Mouse (Mus musculus) C2C12 (cell line): ENCODE measurements around the gene Snrk. TPM values are rescaled to one million over a fixed set of nuclear protein-coding genes. Genes with fewer than 3 reads are reported as not detected.

Experiments used
- H3K27me3 ChIP-seq: one replicate; pipeline ENCODE4 v1.6.1; 2011; ENCODE audit not compliant: control insufficient read depth, insufficient read depth, insufficient read length
- H3K36me3 ChIP-seq: one replicate; pipeline ENCODE4 v1.6.1; 2011; ENCODE audit not compliant: control insufficient read depth, insufficient read depth
- H3K4me3 ChIP-seq: one replicate; pipeline ENCODE4 v1.5.1; 2011; ENCODE audit warnings: mild to moderate bottlenecking, control low read depth; ENCODE audit not compliant: poor library complexity, insufficient read depth, severe bottlenecking
- H3K79me2 ChIP-seq: one replicate; pipeline ENCODE4 v1.6.1; 2011; ENCODE audit not compliant: control insufficient read depth, insufficient read depth
- H3K79me3 ChIP-seq: one replicate; pipeline ENCODE4 v1.6.1; 2011; ENCODE audit warnings: low read depth, control low read depth
- H3ac ChIP-seq: one replicate; pipeline ENCODE3; 2011; ENCODE audit warnings: low read depth; ENCODE audit not compliant: control insufficient read depth, insufficient read length
- CEBPB ChIP-seq: IDR thresholded peaks from one replicate; pipeline ENCODE4 v1.6.1; 2011; ENCODE audit warnings: low read depth, mild to moderate bottlenecking, control low read depth, moderate library complexity
- CTCF ChIP-seq: IDR thresholded peaks from one replicate; pipeline ENCODE4 v1.5.1; 2011; ENCODE audit not compliant: control insufficient read depth, insufficient read depth, insufficient read length
- FOSL1 ChIP-seq: IDR thresholded peaks from one replicate; pipeline ENCODE4 v1.8.0; 2011; ENCODE audit warnings: mild to moderate bottlenecking, low read length; ENCODE audit not compliant: poor library complexity, insufficient read depth, severe bottlenecking
- MAX ChIP-seq: IDR thresholded peaks from one replicate; pipeline ENCODE4 v1.6.1; 2011; ENCODE audit warnings: mild to moderate bottlenecking, control low read depth
- MYOD1 ChIP-seq: IDR thresholded peaks from one replicate; pipeline ENCODE4 v1.6.1; 2011; ENCODE audit warnings: low read depth; ENCODE audit not compliant: control insufficient read depth, insufficient read length
- MYOG ChIP-seq: IDR thresholded peaks from one replicate; pipeline ENCODE4 v1.6.1; 2011; ENCODE audit not compliant: control insufficient read depth, insufficient read length; ENCODE audit errors: extremely low read depth
- USF1 ChIP-seq: IDR thresholded peaks from one replicate; pipeline ENCODE4 v1.6.1; 2011; ENCODE audit warnings: low read depth, mild to moderate bottlenecking, control low read depth, moderate library complexity
- polyA plus RNA-seq: library from polyadenylated mRNA; unstranded; fragments of >200 nt; fragmentation: generic; extraction: Trizol; gene quantifications from one replicate; pipeline ENCODE4 v1.2.1, GENCODE M21; 2012; ENCODE audit warnings: missing spikeins

Gene Snrk
- polyA plus RNA-seq, 1 experiment, result 9.8 TPM

DNA sequence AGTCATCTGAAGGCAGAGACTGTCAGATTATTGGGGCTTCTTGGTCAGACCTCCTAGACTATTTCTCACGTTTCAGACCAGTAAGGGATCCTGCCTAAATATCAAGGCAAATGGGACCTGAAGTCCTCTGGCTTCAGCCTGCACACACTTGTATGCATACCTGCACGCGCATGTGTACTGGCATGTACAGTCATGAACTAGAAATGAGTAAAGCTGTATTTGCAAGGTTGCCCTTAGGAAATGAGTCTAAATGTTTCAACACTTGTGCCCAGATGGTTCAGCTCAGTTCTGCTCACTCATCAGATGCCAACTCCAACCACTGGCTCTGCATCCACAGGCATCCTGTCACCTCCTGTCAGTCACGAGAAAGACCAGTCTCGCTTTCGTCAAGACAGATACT is 6.6 kb upstream of the Snrk start:
- H3K4me3 ChIP-seq, result no peak overlapping the region
- H3K36me3 ChIP-seq, result no peaks in the 10 kb centered on the region
- no peaks in the 10 kb centered on the region for H3K79me2 ChIP-seq
- TF ChIP-seq MYOD1 (no peak), MAX (no peak), FOSL1 (no peak), CTCF (no peak), CEBPB (no peak)
- H3K27me3 ChIP-seq, result no peaks in the 10 kb centered on the region
- H3K79me3 ChIP-seq, result no peaks in the 10 kb centered on the region
- H3ac ChIP-seq, result no peak overlapping the region

DNA sequence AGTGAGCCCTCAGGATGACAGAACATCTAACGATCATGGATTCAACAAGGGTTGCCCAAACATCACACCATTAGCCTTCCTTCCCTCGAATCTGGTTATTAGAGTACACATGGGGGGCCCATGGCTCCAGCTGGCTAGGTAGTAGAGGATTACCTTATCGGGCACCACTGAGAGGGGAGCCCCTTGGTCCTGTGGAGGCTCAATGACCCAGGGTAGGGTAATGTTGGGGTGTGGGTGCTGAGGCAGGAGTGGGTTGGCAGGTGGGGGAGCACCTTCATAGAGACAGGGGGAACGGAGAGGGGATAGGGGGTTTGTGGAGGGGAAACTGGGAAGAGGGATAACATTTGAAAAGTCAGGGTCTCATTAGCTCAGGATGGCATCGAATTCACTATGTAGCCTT is 6.1 kb upstream of the Snrk start:
- H3K27me3 ChIP-seq, result no peaks in the 10 kb centered on the region
- TF ChIP-seq CEBPB (no peak), CTCF (no peak), MYOD1 (no peak), MYOG (no peak), USF1 (no peak), FOSL1 (no peak), MAX (no peak)
- H3K79me2 ChIP-seq, result no peaks in the 10 kb centered on the region
- no peak overlapping the region for H3ac ChIP-seq
- no peaks in the 10 kb centered on the region for H3K79me3 ChIP-seq
- no peaks in the 10 kb centered on the region for H3K36me3 ChIP-seq
- H3K4me3 ChIP-seq, result no peak overlapping the region

DNA sequence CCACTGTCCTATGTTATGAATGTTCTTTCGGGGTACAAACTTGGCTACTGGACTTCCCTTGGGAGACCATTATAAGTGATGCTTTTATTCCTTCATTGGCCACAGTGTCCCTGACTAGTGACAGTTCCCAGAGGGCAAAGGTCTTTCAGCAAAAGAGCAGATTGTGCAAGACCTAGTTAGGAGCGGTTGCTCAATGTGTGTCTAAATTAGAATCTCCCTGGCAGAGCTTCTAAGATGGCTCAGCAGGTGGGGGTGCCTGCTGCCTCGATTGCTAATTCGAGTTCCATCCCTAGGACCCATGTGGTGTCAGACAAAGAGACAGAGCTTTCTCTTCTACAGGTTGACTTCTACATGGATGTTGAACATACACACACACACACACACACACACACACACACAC is 1.5 kb upstream of the Snrk start:
- Histone ChIP-seq H3K27me3 (no peaks in the 10 kb centered on the region), H3K4me3 (no peak overlapping the region), H3K79me3 (peaks cover 2% of the 10 kb centered on the region), H3K36me3 (no peaks in the 10 kb centered on the region), H3ac (no peak overlapping the region), H3K79me2 (peaks cover 30% of the 10 kb centered on the region)
- TF ChIP-seq CEBPB, result peak; percentile 61
- no peak for TF ChIP-seq MAX
- no peak for TF ChIP-seq USF1
- TF ChIP-seq CTCF, result no peak

DNA sequence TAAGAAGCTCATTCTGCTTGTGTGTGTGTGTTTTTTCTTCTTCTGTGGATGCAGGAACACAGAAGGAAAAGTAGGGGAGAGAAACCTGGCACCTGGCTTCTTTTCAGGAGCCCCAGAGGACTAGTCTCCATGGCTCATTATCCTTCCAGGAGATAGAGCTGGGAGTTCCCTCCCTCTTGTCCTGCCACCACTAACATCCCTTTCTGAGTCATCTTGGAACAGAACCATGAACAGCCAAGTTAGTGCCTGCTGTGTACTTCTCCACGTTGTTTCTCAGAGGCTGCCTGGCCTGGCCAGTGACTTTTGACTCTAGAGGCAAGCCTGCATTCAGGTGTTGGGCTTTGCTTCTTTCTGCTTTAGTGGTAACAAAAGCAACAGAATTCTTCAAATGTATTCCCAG is 707 bp upstream of the Snrk start:
- TF ChIP-seq MYOG, result no peak
- no peak for TF ChIP-seq FOSL1
- no peak for TF ChIP-seq MAX
- no peak for TF ChIP-seq CEBPB
- no peak for TF ChIP-seq USF1
- TF ChIP-seq CTCF, result no peak
- no peak for TF ChIP-seq MYOD1
- peaks cover 38% of the 10 kb centered on the region for H3K79me2 ChIP-seq

DNA sequence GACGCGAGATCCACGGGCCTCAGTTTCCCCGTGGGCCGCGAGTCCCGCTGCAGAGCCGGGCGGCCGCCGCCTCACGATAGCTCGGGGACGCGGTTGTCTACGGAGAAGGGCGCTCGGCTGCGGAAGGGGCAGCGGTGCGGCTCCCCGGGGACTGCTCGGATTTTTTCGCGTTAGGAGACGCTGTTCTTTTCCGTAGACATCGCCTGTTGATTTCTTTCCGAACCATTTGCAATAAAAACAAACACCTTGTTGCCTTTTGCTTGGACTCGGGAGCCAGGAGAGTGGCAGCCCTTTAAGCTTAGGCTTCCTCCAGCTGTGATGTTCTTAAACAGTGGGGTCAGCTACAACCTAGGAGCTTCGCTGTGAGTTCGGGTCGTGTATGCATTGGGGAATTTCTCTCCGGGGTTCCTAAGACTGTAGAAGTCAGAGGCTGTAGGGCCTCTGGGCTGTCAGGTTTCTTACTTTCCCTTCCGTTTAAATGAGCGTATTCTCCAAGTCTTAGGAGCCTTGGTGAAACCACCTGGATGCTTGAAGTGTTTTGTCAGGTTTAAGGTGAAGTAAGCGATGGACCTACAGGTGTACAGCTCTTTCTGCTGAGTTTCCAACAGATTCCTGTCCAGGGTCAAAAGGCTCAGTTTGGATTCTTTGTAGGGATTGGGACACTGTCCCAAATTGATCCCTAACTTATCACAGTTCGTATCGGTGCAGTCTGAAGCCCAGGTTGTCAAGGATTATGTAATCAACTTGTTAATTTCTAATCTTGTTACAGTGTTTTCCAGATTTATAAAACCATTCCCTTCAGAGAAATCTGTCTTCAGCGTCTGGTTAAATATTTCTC is 845 bp downstream of the Snrk start:
- TF ChIP-seq USF1 (no peak), FOSL1 (no peak), MYOG (no peak), MAX (no peak), CEBPB (no peak), CTCF (no peak), MYOD1 (no peak)
- H3K79me3 ChIP-seq, result peaks cover 5% of the 10 kb centered on the region

More for the DNA sequence above, 707 bp upstream of the Snrk start:
- Histone ChIP-seq H3K4me3 (no peak overlapping the region), H3K27me3 (no peaks in the 10 kb centered on the region), H3ac (no peak overlapping the region), H3K36me3 (no peaks in the 10 kb centered on the region), H3K79me3 (peaks cover 4% of the 10 kb centered on the region)

DNA sequence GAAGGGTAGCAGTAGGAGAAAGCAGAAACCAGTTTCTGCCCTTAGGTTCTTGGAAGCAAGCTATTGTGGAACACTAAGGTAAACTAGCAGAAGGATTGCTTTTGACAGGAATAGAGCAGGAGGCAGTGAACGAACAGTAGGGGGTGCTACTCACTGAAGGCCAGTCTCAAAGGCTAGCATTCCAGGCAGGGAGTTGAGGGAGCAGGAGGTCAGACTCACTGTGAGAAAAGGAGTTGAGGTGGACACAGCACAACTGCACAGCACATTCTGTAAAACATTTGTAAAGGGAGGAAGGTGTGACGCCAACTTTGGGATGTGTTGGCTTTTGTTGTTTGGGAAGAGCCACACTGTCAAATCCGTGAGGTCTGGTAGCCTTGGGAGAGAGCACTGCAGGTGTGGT is 3.0 kb downstream of the Snrk start:
- no peaks in the 10 kb centered on the region for H3K27me3 ChIP-seq
- H3K79me2 ChIP-seq, result peaks cover 58% of the 10 kb centered on the region
- H3ac ChIP-seq, result no peak overlapping the region
- peaks cover 5% of the 10 kb centered on the region for H3K79me3 ChIP-seq
- no peak overlapping the region for H3K4me3 ChIP-seq
- no peaks in the 10 kb centered on the region for H3K36me3 ChIP-seq
- peak; percentile 68 for TF ChIP-seq CTCF
- no peak for TF ChIP-seq MYOG

More for the DNA sequence above, 845 bp downstream of the Snrk start:
- peak overlapping the region; percentile 59 for H3K4me3 ChIP-seq
- no peaks in the 10 kb centered on the region for H3K36me3 ChIP-seq
- no peaks in the 10 kb centered on the region for H3K27me3 ChIP-seq
- peak overlapping the region; percentile 75 for H3ac ChIP-seq
- peaks cover 45% of the 10 kb centered on the region for H3K79me2 ChIP-seq
